Mouse (Mus musculus): ENCODE measurements around the gene 2010315B03Rik. TPM values are rescaled to one million over a fixed set of nuclear protein-coding genes. Genes with fewer than 3 reads are reported as not detected.

The 2010315B03Rik gene
- total and polyA plus RNA-seq, 3 experiments = 4.6 to 10.1 (median 6.1) TPM

GRCm38 (mm10) chr9:124273172-124273571, 39.3 kb downstream of the 2010315B03Rik start:
- TF ChIP-seq MXI1 (IDR thresholded peaks at IDR 0.05; ENCODE audit: low read depth, low read length) (no peak), GABPA (IDR thresholded peaks at IDR 0.05; ENCODE audit: insufficient replicate concordance, low read depth, low read length) (no peak), CHD2 (IDR thresholded peaks at IDR 0.05; ENCODE audit: low read length) (no peak), ZC3H11A (IDR thresholded peaks at IDR 0.05; ENCODE audit: low read depth, low read length) (no peak), ZNF384 (IDR thresholded peaks at IDR 0.05; ENCODE audit: low read depth, low read length) (no peak), CTCF (conservative IDR thresholded peaks at IDR 0.05 in 1 of 2, IDR thresholded peaks at IDR 0.05 in 1 of 2; ENCODE audit: low read depth in 2 of 2, low read length in 2 of 2) (no peak), POLR2A (IDR thresholded peaks at IDR 0.05; ENCODE audit: low read depth, low read length) (no peak), RCOR1 (conservative IDR thresholded peaks at IDR 0.05; ENCODE audit: low read depth, low read length) (no peak), USF1 (IDR thresholded peaks at IDR 0.05; ENCODE audit: low read depth, low read length) (no peak), ZMIZ1 (IDR thresholded peaks at IDR 0.05; ENCODE audit: low read depth, low read length) (no peak)
- dilution Hi-C loops (cut with MboI; ENCODE audit: extremely low pct_ligation_motif_present, extremely low pct_unique_long_range_greater_than_20kb, low sequenced_read_pairs) = no loop called here
- peaks cover 19 to 54% of the 10 kb centered on the region in 2 experiments for H3K36me3 ChIP-seq (replicated peaks in 1 of 2; ENCODE audit: control insufficient read depth in 1 of 2, insufficient read depth in 1 of 2, low read length in 1 of 2)
- H3K79me2 ChIP-seq (replicated peaks; ENCODE audit: control insufficient read depth, extremely low read depth, insufficient read depth, poor library complexity, severe bottlenecking) = peaks cover 6% of the 10 kb centered on the region
- in situ Hi-C loops (cut with MboI; ENCODE audit: low pct_ligation_motif_present, low pct_unique_long_range_greater_than_20kb, low sequenced_read_pairs) = no loop called here
- H3K9ac ChIP-seq (ENCODE audit: insufficient read depth, low read depth) = no peak overlapping the region
- H3K27me3 ChIP-seq (replicated peaks) = no peaks in the 10 kb centered on the region
- H3K4me3 ChIP-seq (replicated peaks in 1 of 3; ENCODE audit: low read depth in 2 of 3, low read length in 2 of 3, poor library complexity in 1 of 3) = no peak overlapping the region
- no peak overlapping the region for H3K4me2 ChIP-seq (ENCODE audit: insufficient read depth, low read depth, poor library complexity, severe bottlenecking)
- no peak for DNase-seq (ENCODE audit: extremely low read depth)
- peaks cover 3 to 6% of the 10 kb centered on the region in 2 experiments; a peak in 2 of 4 replicates for H3K4me1 ChIP-seq (ENCODE audit: control insufficient read depth in 1 of 2, insufficient read depth in 2 of 2)
- peaks cover 34% of the 10 kb centered on the region for H3K9me3 ChIP-seq (replicated peaks; ENCODE audit: low read length)
- H3K27ac ChIP-seq (ENCODE audit: insufficient read depth, low read depth) = no peak overlapping the region

GRCm38 (mm10) chr9:124267929-124268328, 44.6 kb downstream of the 2010315B03Rik start:
- Histone ChIP-seq H3K9me3 (replicated peaks; ENCODE audit: low read length) (peaks cover 22% of the 10 kb centered on the region), H3K4me2 (ENCODE audit: insufficient read depth, low read depth, poor library complexity, severe bottlenecking) (no peak overlapping the region), H3K27me3 (replicated peaks) (no peaks in the 10 kb centered on the region), H3K4me1 (ENCODE audit: control insufficient read depth in 1 of 2, insufficient read depth in 2 of 2) (no peaks in the 10 kb centered on the region), H3K9ac (ENCODE audit: insufficient read depth, low read depth) (no peak overlapping the region), H3K4me3 (replicated peaks in 1 of 3; ENCODE audit: low read depth in 2 of 3, low read length in 2 of 3, poor library complexity in 1 of 3) (no peak overlapping the region), H3K36me3 (replicated peaks in 1 of 2; ENCODE audit: control insufficient read depth in 1 of 2, insufficient read depth in 1 of 2, low read length in 1 of 2) (peaks cover 13 to 27% of the 10 kb centered on the region in 2 experiments), H3K79me2 (replicated peaks; ENCODE audit: control insufficient read depth, extremely low read depth, insufficient read depth, poor library complexity, severe bottlenecking) (no peaks in the 10 kb centered on the region), H3K27ac (ENCODE audit: insufficient read depth, low read depth) (no peak overlapping the region)
- dilution Hi-C loops (cut with MboI; ENCODE audit: extremely low pct_ligation_motif_present, extremely low pct_unique_long_range_greater_than_20kb, low sequenced_read_pairs) = no loop called here
- TF ChIP-seq CTCF (conservative IDR thresholded peaks at IDR 0.05 in 1 of 2, IDR thresholded peaks at IDR 0.05 in 1 of 2; ENCODE audit: low read depth in 2 of 2, low read length in 2 of 2) (no peak), IRF4 (IDR thresholded peaks at IDR 0.05; ENCODE audit: low read depth, low read length) (no peak)
- in situ Hi-C loops (cut with MboI; ENCODE audit: low pct_ligation_motif_present, low pct_unique_long_range_greater_than_20kb, low sequenced_read_pairs) = no loop called here
- no peak for DNase-seq (ENCODE audit: extremely low read depth)

- H3K9me3 ChIP-seq (replicated peaks; ENCODE audit: low read length) = peaks cover 22% of the 10 kb centered on the region
- TF ChIP-seq NELFE (IDR thresholded peaks at IDR 0.05; ENCODE audit: low read depth, low read length) (no peak), PAX5 (IDR thresholded peaks at IDR 0.05; ENCODE audit: low read length) (no peak), HCFC1 (IDR thresholded peaks at IDR 0.05; ENCODE audit: low read depth, low read length) (no peak), CHD2 (IDR thresholded peaks at IDR 0.05; ENCODE audit: low read length) (no peak), E2F4 (IDR thresholded peaks at IDR 0.05; ENCODE audit: insufficient replicate concordance, low read depth, low read length) (no peak), ZMIZ1 (IDR thresholded peaks at IDR 0.05; ENCODE audit: low read depth, low read length) (no peak), USF1 (IDR thresholded peaks at IDR 0.05; ENCODE audit: low read depth, low read length) (no peak)
Measured at GRCm38 (mm10) chr9:124267493-124267892, 45.0 kb downstream of the 2010315B03Rik start.

More at GRCm38 (mm10) chr9:124267493-124267892, 45.0 kb downstream of the 2010315B03Rik start:
- in situ Hi-C loops (cut with MboI; ENCODE audit: low pct_ligation_motif_present, low pct_unique_long_range_greater_than_20kb, low sequenced_read_pairs) (no loop called here), dilution Hi-C loops (cut with MboI; ENCODE audit: extremely low pct_ligation_motif_present, extremely low pct_unique_long_range_greater_than_20kb, low sequenced_read_pairs) (no loop called here)
- H3K4me3 ChIP-seq (replicated peaks in 1 of 3; ENCODE audit: low read depth in 2 of 3, low read length in 2 of 3, poor library complexity in 1 of 3) = no peak overlapping the region
- no peaks in the 10 kb centered on the region for H3K79me2 ChIP-seq (replicated peaks; ENCODE audit: control insufficient read depth, extremely low read depth, insufficient read depth, poor library complexity, severe bottlenecking)
- H3K36me3 ChIP-seq (replicated peaks in 1 of 2; ENCODE audit: control insufficient read depth in 1 of 2, insufficient read depth in 1 of 2, low read length in 1 of 2) = peaks cover 13 to 27% of the 10 kb centered on the region in 2 experiments
- no peak overlapping the region for H3K27ac ChIP-seq (ENCODE audit: insufficient read depth, low read depth)
- H3K4me1 ChIP-seq (ENCODE audit: control insufficient read depth in 1 of 2, insufficient read depth in 2 of 2) = no peaks in the 10 kb centered on the region
- H3K27me3 ChIP-seq (replicated peaks) = no peaks in the 10 kb centered on the region
- H3K4me2 ChIP-seq (ENCODE audit: insufficient read depth, low read depth, poor library complexity, severe bottlenecking) = no peak overlapping the region
- H3K9ac ChIP-seq (ENCODE audit: insufficient read depth, low read depth) = no peak overlapping the region
- no peak for DNase-seq (ENCODE audit: extremely low read depth)

Data from CH12.LX (cell line).